Mouse (Mus musculus): ENCODE results near the gene Tlr7. TPM values are rescaled to one million over a fixed set of nuclear protein-coding genes. Genes with fewer than 3 reads are reported as not detected.

The Tlr7 gene
- polyA plus RNA-seq, 1 experiment from 2014 or later, result 1.1 TPM

- H3K4me2 ChIP-seq (ENCODE audit: low read depth, low read length), result no peak overlapping the region
- H3K9me3 ChIP-seq (replicated peaks; ENCODE audit: control insufficient read depth, low read length), result no peaks in the 10 kb centered on the region
- H3K4me3 ChIP-seq (replicated peaks; ENCODE audit: low read length), result no peak overlapping the region
- peaks cover 9% of the 10 kb centered on the region; the same call in 1 of the 2 replicates for H3K27me3 ChIP-seq (ENCODE audit: control insufficient read depth, insufficient read depth, low read length)
- no peaks in the 10 kb centered on the region for H3K36me3 ChIP-seq (ENCODE audit: control insufficient read depth, insufficient read depth, low read length)
- ATAC-seq (ENCODE audit: insufficient read depth, low FRiP score), result no peak
- WGBS, result 74% methylated on average over 4 of the region's 4 CpGs
- H3K9ac ChIP-seq (ENCODE audit: low read length), result no peak overlapping the region
- H3K27ac ChIP-seq (ENCODE audit: low read length), result no peak overlapping the region
- H3K4me1 ChIP-seq (ENCODE audit: control insufficient read depth, insufficient read depth, low read length), result no peaks in the 10 kb centered on the region
These were observed 66.8 kb downstream of the Tlr7 start for GRCm38 (mm10) chrX:167263530-167263929.

Other genes with a start within 250 kb of the Tlr7 start
- gene Tmsb4x, start 121.2 kb downstream of the Tlr7 start, polyA plus RNA-seq (2015; fragmentation: Nextera tagmentation; extraction: Ambion mirVana), result 5,589 and 6,437 TPM in 2 replicates
- 0.81 and 0.93 TPM in 2 replicates for gene Tlr8, start 66.2 kb downstream of the Tlr7 start, polyA plus RNA-seq (2015; fragmentation: Nextera tagmentation; extraction: Ambion mirVana)
- 27.7 and 29.1 TPM in 2 replicates for gene Prps2, start 52.2 kb upstream of the Tlr7 start, polyA plus RNA-seq (2015; fragmentation: Nextera tagmentation; extraction: Ambion mirVana)